Mouse (Mus musculus): Measurements from ENCODE around the gene Atp11a.

- TF ChIP-seq CTCF (IDR thresholded peaks at IDR 0.05 in 2 of 3, conservative IDR thresholded peaks at IDR 0.05 in 1 of 3; ENCODE audit: control insufficient read depth in 1 of 3, insufficient read depth in 1 of 3, low read depth in 2 of 3, low read length in 3 of 3, poor library complexity in 1 of 3, severe bottlenecking in 1 of 3) (no peak), POLR2A (IDR thresholded peaks at IDR 0.05; ENCODE audit: control insufficient read depth in 1 of 2, insufficient read depth in 1 of 2, low read depth in 1 of 2, low read length in 2 of 2, poor library complexity in 1 of 2) (no peak), GATA1 (IDR thresholded peaks at IDR 0.05; ENCODE audit: low read depth, low read length) (no peak)
These were observed 6.8 kb downstream of the Atp11a start for GRCm38 (mm10) chr8:12763565-12764108.
